Mouse (Mus musculus) liver, adult 2 months (tissue): Measurements from ENCODE around the gene Nkx2-3. TPM values are rescaled to one million over a fixed set of nuclear protein-coding genes. Genes with fewer than 3 reads are reported as not detected.
A peak's percentile ranks its signal among the peaks of the same experiment; 100 is the strongest.

Source experiments
- DNase-seq: peaks from one replicate; pipeline ENCODE4 v3.0.0-alpha.2; 2011; ENCODE audit warnings: low read depth, low spot score; ENCODE audit errors: extremely low read depth
- H3K27ac ChIP-seq: fragments of 200-500 bp; replicated peaks from 2 replicates; pipeline ENCODE4 v1.5.1; 2012; ENCODE audit warnings: low read depth, mild to moderate bottlenecking, control low read depth, inconsistent platforms, low read length; ENCODE audit not compliant: insufficient read depth
- H3K27me3 ChIP-seq: fragments of 200-500 bp; 2 replicates; pipeline ENCODE4 v1.6.1; 2012; ENCODE audit warnings: mild to moderate bottlenecking, moderate library complexity, low read length, inconsistent platforms; ENCODE audit not compliant: control insufficient read depth, insufficient read depth
- H3K36me3 ChIP-seq: fragments of 200-500 bp; 2 replicates; pipeline ENCODE4 v1.6.1; 2012; ENCODE audit warnings: low read length, inconsistent platforms; ENCODE audit not compliant: control insufficient read depth, insufficient read depth
- H3K4me1 ChIP-seq: fragments of 200-500 bp; 2 replicates; pipeline ENCODE4 v1.6.1; 2011; ENCODE audit warnings: low read length; ENCODE audit not compliant: control insufficient read depth, insufficient read depth
- H3K4me3 ChIP-seq: fragments of 200-500 bp; 2 replicates; pipeline ENCODE4 v1.5.1; 2011; ENCODE audit warnings: low read depth, mild to moderate bottlenecking, control low read depth, low read length, moderate library complexity; ENCODE audit not compliant: insufficient read depth
- H3K79me2 ChIP-seq: fragments of 200-500 bp; 2 replicates; pipeline ENCODE4 v1.6.1; 2012; ENCODE audit warnings: inconsistent platforms, mild to moderate bottlenecking, low read length, moderate library complexity; ENCODE audit not compliant: control insufficient read depth, insufficient read depth
- H3K9ac ChIP-seq: fragments of 200-500 bp; 2 replicates; pipeline ENCODE4 v1.6.1; 2012; ENCODE audit warnings: low read depth, mild to moderate bottlenecking, control low read depth, inconsistent platforms, low read length
- CTCF ChIP-seq: fragments of 200-500 bp; IDR thresholded peaks from 2 replicates; pipeline ENCODE4 v1.5.1; 2011; ENCODE audit warnings: low read depth, low read length, control low read depth
- POLR2A ChIP-seq: fragments of 200-500 bp; IDR thresholded peaks from 2 replicates; pipeline ENCODE4 v1.6.1; 2011; ENCODE audit warnings: low read length, control low read depth; ENCODE audit not compliant: insufficient read depth; ENCODE audit errors: extremely low read depth
- WGBS: fragments of 180-500 bp; shearing (Covaris S2); methylation state at CpG from one replicate; pipeline ENCODE4 v1.1.7; 2018; 5-methylcytosine and 5-hydroxymethylcytosine counted together
- polyA plus RNA-seq: library from polyadenylated mRNA; depleted of rRNA; stranded (reverse); fragments of >200 nt; gene quantifications from 2 replicates; pipeline ENCODE4 v1.2.3, GENCODE M21; 2012
- total RNA-seq: library from RNA; depleted of rRNA; stranded (reverse); fragments of >200 nt; gene quantifications from 2 replicates; pipeline ENCODE4 v1.2.3, GENCODE M21; 2014

The Nkx2-3 gene
- total and polyA plus RNA-seq, 2 experiments = 0.05 TPM; not detected in 1

DNA sequence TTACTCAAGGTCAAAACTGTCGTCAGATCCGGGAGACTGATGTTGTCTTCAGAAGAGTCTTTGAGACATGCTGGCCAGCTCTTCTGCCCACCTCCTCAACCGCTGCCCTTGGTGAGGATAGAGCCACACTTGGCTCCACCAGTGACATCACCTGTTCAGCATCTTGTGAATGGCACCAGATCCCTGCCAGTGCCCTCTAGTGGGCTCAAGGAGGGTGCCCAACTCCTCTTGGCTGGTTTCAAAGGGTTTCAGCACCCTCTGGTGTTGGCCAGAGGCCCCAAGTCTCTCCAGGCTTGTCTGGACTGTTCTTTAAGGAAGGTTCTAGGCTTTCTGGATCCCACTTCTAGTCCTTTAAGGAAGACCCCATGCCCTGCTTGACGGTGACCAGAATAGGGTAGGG is 11.8 kb downstream of the Nkx2-3 start:
- Histone ChIP-seq H3K4me1 (no peaks in the 10 kb centered on the region), H3K4me3 (no peak overlapping the region), H3K27ac (no peak overlapping the region), H3K27me3 (peaks cover 9% of the 10 kb centered on the region; the same call in 1 of the 2 replicates), H3K9ac (no peak overlapping the region), H3K79me2 (no peaks in the 10 kb centered on the region), H3K36me3 (no peaks in the 10 kb centered on the region)
- WGBS = 52% methylated on average over 4 of the region's 4 CpGs
- TF ChIP-seq POLR2A (no peak), CTCF (peak; percentile 96)
- peak; percentile 62 for DNase-seq

DNA sequence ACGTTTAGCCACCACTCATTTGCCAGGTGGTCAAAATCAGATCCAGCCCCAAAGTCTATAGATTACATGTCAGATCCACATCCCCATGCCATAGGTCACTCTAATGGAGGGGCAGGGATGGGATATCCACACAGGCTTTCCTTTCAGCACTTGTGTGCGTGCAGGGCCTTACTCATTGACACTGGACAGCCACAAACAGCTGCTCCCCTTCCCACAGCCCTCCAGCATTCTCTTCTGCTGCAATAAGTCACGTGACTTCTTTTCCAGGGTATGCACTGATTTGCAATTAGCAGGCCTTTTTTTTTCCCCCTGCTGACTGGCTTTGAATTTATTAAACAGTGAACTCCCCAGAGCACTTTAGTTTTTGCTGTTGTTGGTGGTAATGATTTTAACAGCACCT is 14.0 kb downstream of the Nkx2-3 start:
- H3K36me3 ChIP-seq = no peaks in the 10 kb centered on the region
- H3K4me3 ChIP-seq = no peak overlapping the region
- H3K4me1 ChIP-seq = no peaks in the 10 kb centered on the region
- no peak overlapping the region for H3K9ac ChIP-seq
- H3K27ac ChIP-seq = no peak overlapping the region
- no peaks in the 10 kb centered on the region for H3K79me2 ChIP-seq
- H3K27me3 ChIP-seq = peaks cover 5% of the 10 kb centered on the region; the same call in 1 of the 2 replicates
- TF ChIP-seq POLR2A (no peak), CTCF (no peak)
- 49% methylated on average over 3 of the region's 3 CpGs for WGBS
- no peak for DNase-seq

DNA sequence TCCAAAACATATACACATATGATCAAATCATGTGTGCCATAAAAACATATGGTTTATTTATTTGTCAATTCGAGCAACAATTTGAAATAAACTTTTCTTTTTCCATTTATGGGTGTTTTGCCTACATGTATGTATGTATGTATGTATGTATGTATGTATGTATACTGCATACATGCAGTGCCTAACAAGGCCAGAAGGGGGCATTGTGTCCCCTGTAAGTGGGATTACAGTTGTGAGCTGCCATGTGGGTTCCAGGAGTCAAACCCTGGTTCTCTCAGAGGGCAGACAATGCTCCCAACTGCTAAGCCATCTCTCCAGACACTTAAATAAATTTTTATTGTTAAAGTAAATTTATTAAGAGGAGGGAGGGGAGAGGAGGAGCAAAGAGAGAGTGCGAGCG is 15.2 kb downstream of the Nkx2-3 start:
- no peaks in the 10 kb centered on the region for H3K79me2 ChIP-seq
- no peak for DNase-seq
- no peaks in the 10 kb centered on the region for H3K36me3 ChIP-seq
- peaks cover 2% of the 10 kb centered on the region; the same call in 1 of the 2 replicates for H3K27me3 ChIP-seq
- H3K9ac ChIP-seq = no peak overlapping the region
- 91% methylated on average over 3 of the region's 3 CpGs for WGBS
- no peak for TF ChIP-seq CTCF
- no peak for TF ChIP-seq POLR2A
- no peaks in the 10 kb centered on the region for H3K4me1 ChIP-seq
- no peak overlapping the region for H3K4me3 ChIP-seq
- no peak overlapping the region for H3K27ac ChIP-seq

DNA sequence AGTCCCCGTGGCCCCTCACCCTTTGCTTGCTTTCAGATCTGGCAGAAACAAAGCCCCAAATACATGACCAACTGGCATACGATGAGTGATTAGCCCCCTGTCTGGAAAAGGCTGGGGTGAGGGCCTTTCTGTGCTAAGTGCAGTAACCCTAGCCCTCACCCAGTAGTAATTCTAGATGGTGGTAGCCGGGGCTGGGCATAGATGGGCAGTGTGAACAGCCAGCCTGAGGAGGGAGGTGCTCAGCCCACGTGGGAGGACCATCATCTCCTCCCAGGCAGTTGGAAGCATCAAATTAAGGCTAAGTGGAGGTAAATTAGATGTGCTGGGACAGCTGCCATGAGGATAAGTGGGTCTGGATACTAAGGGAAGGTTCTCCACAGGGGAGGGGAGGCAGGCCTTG is 17.0 kb downstream of the Nkx2-3 start:
- TF ChIP-seq POLR2A (no peak), CTCF (no peak)
- Histone ChIP-seq H3K27me3 (peaks cover 2% of the 10 kb centered on the region; the same call in 1 of the 2 replicates), H3K4me3 (no peak overlapping the region), H3K79me2 (no peaks in the 10 kb centered on the region), H3K36me3 (no peaks in the 10 kb centered on the region), H3K9ac (no peak overlapping the region), H3K4me1 (no peaks in the 10 kb centered on the region), H3K27ac (no peak overlapping the region)
- WGBS = 58% methylated on average over 4 of the region's 4 CpGs
- DNase-seq = no peak

DNA sequence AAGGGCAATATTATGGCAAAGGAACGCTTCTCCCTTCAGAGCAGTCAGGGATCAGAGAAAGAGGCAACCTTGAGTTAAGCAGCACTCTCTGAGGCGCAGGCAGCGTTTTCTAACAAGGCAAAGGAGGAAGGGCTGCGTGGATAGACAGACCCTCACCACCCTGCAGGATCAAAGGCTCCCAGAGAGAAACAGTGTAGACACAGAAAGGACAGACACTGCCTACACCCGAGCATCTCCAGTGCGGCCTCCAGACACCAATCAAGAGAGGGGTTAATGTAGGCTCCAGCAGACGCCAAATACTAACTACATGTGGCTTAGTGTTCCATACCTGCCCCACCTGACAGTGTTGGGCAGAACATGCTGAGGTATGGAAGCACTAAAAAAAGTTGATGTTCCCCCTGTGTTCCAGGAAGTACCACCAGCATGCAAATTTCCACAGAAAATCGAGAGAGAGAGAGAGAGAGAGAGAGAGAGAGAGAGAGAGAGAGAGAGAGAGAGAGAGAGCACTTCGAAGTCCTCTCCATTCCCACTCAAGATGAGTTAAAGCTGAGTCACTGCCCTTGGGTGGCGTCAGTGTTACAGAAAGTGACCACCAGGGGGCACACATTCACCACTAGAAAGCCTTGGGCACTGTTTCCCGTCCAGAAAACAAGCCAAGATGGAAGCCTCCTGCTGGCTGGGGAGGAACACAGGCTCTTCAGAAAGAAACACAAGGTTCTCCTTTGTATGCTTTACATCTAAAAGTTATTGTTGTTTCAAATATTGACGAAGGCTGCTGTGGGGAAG is 18.5 kb downstream of the Nkx2-3 start:
- Histone ChIP-seq H3K9ac (no peak overlapping the region), H3K27ac (no peak overlapping the region), H3K36me3 (no peaks in the 10 kb centered on the region), H3K79me2 (no peaks in the 10 kb centered on the region), H3K4me1 (no peaks in the 10 kb centered on the region), H3K27me3 (peaks cover 2% of the 10 kb centered on the region; the same call in 1 of the 2 replicates), H3K4me3 (no peak overlapping the region)
- WGBS = 29% methylated on average over 12 of the region's 12 CpGs
- TF ChIP-seq POLR2A (no peak), CTCF (peak; percentile 83)
- peak; percentile 74 for DNase-seq

DNA sequence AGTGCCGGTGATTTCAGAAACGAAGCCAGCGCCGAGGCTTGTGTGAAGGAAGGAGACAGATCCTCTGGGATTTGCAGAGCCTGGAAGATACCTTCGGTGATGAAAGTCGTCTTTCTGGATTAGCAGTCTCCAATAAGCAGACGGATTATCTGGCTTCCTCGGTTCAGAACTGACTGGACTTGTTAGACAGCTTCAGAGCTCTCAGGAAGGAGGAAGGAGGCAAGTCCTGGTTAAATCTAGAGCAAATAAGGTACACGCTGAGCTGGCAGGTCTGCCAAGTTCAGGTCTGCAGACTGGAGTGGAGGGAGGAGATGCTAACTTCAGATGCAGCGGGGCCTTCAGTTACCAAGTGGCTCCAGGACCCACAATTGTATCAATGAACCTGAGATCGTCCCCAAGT is 29.7 kb downstream of the Nkx2-3 start:
- Histone ChIP-seq H3K4me3 (no peak overlapping the region), H3K9ac (no peak overlapping the region), H3K36me3 (no peaks in the 10 kb centered on the region), H3K27me3 (no peaks in the 10 kb centered on the region), H3K79me2 (no peaks in the 10 kb centered on the region), H3K27ac (no peak overlapping the region), H3K4me1 (no peaks in the 10 kb centered on the region)
- 63% methylated on average over 11 of the region's 11 CpGs for WGBS
- no peak for DNase-seq
- TF ChIP-seq POLR2A = no peak
- no peak for TF ChIP-seq CTCF
